Mouse (Mus musculus): Measurements from ENCODE around the gene Trp53. TPM values are rescaled to one million over a fixed set of nuclear protein-coding genes. Genes with fewer than 3 reads are reported as not detected.
A peak's percentile ranks its signal among the peaks of the same experiment; 100 is the strongest.

The Trp53 gene
- total RNA-seq, 2 experiments from 2014 or later, result 27.3 to 29.6 TPM

DNA sequence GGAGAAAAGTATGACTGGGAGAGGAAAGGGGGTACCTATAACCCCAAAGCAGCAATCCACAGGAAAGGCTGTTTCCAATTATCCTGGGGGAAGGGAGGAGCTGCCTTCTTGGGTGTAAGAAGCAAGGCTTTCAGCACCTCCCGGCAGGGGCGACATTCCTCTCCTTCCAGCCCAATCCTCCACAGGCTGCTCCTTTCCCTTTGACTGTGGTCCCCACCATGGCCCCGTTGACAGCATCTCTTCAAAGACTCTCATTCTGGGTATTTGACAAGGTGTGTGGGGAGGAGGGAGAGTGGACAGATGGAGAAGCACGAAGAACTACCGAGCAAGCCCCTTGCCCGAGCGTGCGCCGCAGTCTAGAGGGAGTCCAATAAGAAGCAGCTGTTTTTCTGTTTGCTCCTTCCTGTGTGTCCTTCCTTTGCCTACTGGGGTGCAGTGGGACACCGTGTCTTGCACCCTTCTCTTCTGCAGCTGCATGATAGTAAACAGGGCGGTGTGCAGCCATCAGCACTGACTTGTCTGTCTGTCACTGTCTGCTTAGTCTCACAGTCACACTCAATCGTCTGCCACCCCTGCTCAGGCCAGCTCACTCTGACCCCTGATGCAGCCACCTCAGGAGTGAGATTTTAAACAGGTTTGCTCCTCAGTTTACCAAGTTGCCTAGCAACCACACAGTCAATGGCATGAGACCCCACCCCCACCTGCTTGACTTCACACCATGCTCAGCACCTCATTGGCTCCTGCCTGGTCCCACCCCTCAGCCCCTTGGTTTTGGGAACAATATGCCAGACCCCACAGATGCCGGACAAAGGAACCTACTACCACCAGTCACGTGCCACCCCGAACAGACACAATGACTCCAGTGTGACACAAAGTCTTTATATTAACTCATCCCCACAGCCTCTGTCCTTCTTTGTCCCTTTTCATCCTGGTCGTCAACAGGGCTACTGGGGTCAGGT lies 19.0 kb upstream of the Trp53 start:
- no peak for DNase-seq (ENCODE audit: low spot score in 2 of 2)

DNA sequence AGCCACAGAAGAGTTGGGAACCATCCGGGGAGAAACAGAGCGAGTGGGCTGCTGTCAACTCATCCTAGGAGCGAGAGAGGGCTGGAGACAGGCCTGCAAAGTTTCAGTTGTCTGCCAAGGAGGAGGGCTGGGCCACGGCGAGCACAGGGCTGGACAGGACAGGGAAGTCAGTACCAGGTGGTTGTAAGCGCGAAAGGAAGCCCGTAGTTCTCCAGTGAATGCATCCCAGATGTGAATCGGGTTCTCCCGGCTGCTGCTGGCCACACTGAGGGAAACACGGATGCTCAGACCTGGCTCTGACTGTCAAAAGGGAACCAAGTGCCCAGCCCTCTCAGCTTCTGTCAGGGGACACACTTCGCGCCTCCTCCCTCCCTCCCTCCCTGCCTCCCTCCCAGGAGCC lies 16.8 kb upstream of the Trp53 start:
- no peak for DNase-seq (ENCODE audit: low spot score in 2 of 2)

DNA sequence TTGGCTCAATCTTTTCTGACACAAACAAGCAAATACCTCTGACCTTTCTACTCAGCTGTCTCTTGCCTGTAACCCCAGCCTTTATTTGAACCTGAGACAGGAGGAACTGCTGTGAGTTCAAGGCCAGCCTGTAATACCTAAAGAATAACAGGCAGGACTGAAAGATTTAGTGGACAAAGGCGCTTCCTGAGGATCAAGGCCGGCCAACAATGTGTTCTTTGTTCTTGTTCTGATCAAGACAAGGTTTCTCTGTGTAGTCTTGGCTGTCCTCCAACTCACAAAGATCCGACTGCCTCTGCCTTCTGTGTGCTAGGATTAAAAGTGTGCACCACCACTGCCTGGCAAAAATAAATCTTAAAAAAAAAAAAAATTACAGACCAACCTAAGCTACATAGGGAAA lies 15.8 kb upstream of the Trp53 start:
- DNase-seq (ENCODE audit: low spot score in 2 of 2), result no peak

DNA sequence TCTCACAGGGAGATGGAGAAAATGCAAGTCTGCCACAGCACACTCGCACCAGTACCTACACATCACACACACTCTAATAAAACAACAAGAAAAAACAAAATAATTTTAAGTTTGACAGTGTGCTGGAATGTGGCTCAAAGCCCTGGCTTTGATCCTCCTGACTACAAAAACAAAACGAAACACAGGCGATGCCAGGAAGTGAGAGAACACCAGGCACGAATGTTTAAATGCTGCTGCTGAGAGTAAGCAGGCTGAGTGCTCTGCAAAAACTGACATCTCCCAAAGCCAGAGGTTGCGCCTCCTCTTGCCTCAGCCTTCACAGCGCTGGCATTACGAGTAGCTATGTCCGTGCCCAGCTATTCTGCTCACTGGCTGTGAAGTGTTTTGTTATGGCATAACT lies 15.0 kb upstream of the Trp53 start:
- DNase-seq (ENCODE audit: low spot score in 2 of 2), result no peak

DNA sequence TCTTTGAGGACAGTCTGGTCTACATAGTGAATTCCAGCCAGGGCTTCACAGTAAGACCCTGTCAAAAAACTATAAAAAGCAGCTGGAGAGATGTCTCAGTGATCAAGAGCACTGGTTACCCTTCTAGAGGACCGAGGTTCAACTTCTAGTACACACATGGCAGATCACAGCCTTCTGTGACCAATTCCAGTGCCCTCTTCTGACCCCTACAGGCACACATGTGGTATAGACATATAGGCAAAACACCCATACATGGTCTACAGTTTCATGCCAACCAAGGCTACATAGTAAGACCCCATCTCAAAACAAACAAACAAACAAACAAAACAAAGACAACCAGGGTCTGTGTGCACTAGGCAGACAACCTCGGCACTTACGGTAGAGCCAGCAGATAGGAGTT lies 4.9 kb upstream of the Trp53 start:
- DNase-seq (ENCODE audit: low spot score in 2 of 2), result no peak

DNA sequence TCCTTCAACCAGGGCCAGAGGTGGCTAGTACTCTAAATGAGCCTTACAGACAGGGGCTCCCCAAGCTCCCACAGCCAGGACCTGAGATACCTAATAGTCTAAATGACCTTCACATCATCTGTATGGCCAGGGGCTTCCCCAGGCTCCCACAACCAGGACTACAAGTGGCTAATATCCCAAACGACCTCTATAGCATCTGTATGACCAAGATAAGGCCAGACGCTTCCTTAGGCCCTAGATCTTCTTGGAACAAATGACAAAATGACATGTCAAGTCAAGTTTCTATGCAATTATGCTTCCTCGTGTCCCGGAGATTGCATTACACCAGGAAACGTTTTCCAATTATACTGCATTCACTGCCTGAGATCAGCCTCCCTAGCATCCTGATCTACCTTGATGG lies 3.9 kb upstream of the Trp53 start:
- DNase-seq (ENCODE audit: low spot score in 2 of 2), result no peak

DNA sequence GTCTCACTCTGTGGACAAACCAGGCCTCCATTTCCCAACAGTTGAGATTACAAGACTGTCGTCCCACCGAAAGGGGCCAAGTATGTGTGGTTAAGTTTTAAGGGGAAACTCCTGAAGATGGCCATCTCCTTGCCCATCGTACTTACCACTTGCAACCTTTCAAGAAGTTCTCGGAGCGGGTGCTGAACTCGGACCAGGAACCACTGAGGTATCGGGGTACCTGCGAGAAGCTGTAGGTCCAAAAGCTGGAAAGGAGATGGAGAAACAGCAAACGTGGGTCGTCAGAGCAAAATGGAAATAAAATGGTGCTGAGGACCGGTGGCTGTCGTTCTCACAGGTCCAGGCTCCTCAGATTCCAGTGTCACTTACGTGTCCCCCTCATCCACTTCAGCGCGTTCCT lies 1.9 kb upstream of the Trp53 start:
- no peak for DNase-seq (ENCODE audit: low spot score in 2 of 2)

DNA sequence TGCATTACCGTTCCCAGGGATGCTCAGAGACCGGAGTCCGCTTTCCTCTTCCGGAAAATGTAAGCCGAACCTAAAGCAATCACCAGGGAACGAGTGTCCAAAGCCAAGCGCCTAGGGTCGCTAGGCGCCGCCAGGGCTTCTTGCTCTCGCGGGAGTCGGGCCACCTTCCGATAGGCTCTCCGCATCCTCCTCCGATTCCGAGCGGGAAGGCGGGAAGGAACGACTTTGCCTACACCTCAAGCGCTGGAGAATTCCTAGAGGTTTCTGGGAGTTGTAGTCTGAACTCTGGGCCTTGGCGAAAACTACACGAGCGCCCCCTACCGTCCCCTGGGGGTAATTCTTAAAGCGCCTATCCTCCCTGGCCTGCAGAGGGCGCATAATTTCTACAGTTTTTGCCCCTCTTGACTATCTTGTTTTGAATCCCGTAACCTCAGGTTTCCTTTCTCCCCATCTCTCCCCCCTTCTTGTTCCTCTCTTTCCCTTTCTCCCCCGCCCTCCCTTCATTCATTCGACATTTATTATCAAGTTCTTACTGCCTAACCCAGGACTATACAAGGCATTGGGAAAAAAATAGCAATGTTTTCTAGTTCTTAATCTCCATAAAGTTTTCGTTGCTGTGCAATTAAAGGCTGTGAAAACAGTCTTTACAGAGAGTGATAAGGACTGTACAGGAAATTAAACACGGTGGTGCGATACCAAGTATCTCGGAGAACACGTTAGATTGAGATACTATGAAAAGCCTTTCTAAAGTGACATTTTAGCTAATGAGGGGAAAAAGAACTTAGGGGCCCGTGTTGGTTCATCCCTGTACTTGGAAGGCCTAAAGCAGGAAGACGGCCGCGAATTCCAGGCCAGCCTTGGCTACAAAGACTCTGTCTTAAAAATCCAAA lies 786 bp upstream of the Trp53 start:
- DNase-seq (ENCODE audit: low spot score in 2 of 2), result peak; percentile 98 to 99

DNA sequence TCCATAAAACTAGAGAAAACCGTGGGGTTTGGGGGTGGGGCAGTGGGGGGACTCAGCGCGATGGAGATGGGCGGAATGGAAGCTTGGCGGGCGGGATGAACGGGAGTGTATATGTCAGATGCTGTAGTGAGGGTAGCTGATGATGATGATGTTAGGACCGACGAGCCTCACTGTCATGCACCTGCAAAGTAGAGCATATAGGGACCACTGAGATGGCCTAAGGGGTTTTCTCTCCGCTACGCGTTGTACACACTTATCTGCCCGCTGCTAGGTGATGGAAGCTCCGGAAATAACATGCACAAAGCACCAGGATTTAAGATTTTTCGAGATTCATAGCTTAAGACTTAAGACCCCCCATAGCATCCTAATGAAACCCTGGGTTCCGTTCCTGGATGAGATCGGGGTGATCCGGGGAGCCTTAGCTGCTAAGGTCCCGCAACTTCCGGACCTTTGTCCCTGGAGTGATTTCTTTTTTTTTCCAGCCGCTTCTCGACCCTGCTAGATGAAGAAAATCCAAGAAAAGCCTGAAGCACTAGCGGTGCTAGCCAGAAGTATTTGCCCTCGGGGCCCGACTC lies 500 bp downstream of the Trp53 start:
- DNase-seq (ENCODE audit: low spot score in 2 of 2), result no peak

DNA sequence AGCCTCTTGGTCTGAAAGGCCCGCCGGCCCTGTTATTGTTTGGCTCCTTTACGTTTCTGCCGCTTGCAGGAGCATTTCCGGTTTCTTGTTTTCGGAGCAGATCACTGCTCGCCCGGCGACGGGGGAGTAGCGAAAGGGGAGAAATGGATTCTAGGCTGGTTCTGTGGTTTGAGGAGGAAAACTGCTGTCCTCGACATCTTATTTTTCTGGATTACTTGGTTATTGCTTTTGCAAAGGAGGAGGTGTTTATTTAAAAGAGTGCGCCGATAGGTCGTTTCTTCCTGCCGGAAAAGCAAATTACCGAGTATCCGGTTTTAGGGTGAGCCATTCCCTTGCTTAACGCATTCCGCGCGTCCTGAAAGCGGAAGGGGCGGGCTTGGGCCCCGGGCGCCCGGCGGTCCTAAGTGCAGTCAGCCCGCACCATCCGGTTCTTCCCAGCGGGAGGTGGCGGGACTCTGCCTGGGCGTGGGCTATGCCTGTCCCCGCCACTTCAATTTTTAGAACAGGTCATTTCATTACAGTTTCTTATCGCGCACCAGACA lies 1.1 kb downstream of the Trp53 start:
- peak; percentile 89 to 93 for DNase-seq (ENCODE audit: low spot score in 2 of 2)

DNA sequence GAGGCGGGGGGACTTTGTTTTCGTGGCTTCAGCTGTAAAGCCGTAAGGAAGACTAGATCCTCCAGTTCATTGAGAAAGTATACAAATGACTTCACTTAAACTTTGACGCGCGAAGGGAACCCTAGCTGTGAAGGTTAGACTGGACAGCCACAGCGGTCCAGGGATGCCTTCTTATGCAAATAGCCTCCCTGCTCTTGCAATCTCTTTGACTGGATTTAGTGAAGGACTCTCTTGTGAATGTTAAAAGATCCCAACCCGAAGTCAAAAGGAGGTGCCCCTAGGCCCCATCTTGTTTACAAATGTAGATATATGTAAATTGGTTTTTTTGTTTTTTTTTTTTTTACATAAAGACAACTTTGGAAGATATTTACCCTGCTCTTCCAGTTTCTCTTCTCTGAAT lies 1.7 kb downstream of the Trp53 start:
- no peak for DNase-seq (ENCODE audit: low spot score in 2 of 2)

DNA sequence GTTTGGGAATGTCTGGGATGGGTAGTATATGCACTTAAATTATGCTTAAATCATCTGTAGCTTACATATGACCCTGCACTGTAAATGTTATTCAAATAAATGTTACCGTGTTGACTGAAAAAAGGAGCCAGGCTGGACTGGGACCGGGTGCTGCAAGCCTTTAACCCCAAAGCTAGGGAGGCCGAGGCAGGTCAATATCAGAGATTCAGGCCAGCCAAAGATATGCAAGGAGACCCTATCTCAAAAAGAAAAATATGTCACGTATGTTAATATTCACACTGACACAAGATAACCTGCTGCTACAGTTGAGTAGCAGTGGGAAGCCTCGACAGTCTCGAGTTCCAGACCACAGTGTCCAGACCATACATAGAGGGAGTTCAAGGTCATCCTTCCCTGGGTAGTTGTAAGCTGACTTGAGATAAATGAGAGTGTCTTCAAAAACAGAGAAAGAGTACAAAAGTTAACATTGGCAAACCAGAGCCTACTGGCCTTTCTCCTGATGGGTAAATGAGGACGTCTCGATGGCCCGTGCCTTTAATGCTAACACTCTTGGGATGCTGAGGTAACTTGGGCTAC lies 2.2 kb downstream of the Trp53 start:
- no peak for DNase-seq (ENCODE audit: low spot score in 2 of 2)

DNA sequence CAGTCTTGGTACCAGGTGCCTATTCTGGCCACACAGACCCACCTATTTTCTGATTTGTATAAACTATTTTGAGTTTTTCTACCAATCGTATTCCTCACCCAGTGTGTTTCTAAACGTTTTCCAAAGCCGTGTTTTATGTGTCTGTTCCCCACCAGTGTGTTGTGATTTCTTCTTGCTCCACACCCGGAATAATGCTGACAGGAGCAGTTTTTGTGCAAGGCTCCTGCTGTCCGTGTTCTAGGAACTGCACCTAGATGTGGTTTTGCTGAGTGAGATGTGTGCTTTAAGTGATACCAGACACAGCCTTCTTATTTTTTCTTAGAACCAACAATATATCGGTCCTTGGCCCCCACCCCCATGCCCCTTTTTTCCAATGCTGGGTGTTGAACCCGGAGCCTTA lies 3.8 kb downstream of the Trp53 start:
- no peak for DNase-seq (ENCODE audit: low spot score in 2 of 2)

DNA sequence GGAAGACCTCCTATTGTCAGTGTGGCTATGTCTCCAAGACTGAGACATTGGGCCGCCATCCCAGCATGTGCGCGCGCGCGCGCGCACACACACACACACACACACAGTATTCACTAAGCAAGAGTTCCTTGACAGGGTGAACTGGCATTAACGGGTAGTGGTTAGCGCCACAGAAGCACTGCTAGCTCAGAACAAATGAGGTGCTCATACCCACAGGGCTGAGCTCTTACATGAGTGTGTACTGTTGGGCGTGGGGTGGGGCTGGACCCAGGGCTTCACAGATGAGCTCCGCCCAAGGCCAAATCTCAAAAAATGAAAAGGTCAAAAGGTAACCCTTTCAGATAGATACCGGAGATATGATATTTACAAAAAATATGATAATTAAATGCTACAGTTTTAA lies 4.8 kb downstream of the Trp53 start:
- DNase-seq (ENCODE audit: low spot score in 2 of 2), result no peak

DNA sequence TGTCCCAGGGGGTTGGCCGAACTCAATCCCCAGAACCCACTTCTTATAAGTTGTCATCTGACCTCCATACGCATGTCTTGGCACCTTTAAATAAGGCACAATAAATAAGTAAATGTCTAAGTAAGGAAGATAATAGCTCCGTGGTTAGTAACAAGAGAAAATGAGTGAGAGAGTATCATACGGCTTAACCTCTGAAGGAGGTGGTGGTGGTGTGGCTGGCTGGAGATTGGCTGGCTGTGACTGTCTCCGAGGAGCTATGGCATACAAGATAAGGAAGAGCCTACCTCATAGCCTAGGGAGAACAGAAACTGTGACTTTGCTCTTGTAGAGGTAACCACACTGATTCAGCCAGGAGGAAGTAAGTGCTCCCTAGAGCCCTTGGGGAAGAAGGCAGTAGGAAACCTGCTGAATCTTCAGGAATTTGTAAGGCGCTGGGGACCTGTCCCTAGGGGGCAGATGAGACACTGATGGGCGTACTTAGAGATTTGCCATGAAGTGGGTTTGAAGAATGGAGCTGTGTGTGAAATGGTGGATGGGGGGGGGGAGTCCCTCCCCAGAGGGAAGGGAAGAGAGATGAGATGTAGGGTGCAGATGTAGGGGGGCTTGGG lies 5.7 kb downstream of the Trp53 start:
- no peak for DNase-seq (ENCODE audit: low spot score in 2 of 2)

DNA sequence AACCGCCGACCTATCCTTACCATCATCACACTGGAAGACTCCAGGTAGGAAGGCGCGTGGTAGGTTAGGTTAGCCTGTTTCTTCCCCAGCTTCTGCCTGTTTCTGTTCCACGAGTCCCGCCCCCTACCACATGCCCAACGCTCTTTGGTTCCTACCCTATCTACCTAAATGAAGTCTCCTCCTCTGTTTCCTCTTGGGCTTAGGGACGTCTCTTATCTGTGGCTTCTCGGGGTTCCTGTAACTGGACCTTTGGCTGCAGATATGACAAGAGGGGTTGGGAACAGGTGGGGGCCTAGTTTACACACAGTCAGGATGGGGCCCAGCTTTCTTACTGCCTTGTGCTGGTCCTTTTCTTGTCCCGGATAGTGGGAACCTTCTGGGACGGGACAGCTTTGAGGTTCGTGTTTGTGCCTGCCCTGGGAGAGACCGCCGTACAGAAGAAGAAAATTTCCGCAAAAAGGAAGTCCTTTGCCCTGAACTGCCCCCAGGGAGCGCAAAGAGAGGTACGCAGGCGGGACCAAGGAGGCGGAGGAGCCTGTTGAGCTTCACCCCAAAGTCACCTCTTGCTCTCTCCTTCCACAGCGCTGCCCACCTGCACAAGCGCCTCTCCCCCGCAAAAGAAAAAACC lies 9.2 kb downstream of the Trp53 start:
- DNase-seq (ENCODE audit: low spot score in 2 of 2), result no peak

DNA sequence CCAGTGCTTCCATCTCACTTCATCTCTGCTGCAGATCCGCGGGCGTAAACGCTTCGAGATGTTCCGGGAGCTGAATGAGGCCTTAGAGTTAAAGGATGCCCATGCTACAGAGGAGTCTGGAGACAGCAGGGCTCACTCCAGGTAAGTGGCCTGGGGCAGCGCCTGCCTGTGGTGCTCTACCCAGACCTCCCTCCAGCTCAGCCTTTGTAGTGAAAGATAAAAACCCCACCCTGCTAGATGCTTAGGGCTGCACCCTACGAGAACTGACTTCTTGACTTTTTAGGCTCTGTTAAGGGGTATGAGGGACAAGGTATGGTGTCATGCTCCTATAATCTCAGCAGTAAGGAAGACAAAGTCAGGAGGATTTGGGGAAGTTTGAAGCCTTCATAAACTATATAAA lies 10.5 kb downstream of the Trp53 start:
- no peak for DNase-seq (ENCODE audit: low spot score in 2 of 2)

DNA sequence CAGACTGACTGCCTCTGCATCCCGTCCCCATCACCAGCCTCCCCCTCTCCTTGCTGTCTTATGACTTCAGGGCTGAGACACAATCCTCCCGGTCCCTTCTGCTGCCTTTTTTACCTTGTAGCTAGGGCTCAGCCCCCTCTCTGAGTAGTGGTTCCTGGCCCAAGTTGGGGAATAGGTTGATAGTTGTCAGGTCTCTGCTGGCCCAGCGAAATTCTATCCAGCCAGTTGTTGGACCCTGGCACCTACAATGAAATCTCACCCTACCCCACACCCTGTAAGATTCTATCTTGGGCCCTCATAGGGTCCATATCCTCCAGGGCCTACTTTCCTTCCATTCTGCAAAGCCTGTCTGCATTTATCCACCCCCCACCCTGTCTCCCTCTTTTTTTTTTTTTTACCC lies 11.3 kb downstream of the Trp53 start:
- DNase-seq (ENCODE audit: low spot score in 2 of 2), result no peak

DNA sequence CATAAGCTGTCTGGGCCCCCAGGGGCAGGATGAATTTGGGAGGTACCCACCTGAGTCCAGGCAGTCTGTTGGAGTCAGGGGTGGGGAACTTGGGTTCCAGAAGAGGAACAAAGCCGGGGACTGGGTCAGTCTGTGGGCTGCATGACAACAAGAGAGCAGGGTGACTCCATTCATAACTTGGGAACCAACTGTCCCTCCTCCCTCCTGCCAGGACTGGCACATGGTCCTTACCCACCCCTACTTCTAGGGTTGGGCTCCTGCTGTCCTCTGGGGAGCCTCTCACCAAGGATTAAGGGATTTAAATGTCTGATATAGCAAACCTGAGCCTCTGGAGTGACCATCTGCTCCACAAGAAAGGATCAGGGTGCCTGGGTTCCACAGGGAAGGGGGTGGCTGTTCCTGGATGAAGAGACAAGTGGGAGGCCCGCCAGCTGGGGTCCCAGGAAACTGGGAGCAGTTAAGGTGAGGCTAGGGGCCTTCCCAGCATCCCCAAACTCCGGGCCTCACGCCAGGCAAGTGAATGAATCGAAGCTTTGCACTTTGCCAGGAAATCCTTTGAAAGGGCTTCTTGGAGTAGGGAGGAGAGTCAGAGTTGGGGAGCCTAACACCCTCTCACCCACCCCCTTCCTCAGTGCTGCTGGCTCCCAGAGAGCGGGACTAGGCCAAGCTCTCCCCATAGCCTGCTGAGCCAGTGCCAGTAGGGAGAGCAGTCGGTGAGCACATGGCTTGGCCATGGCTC lies 11.9 kb downstream of the Trp53 start:
- DNase-seq (ENCODE audit: low spot score in 2 of 2), result peak; percentile 84 to 90

DNA sequence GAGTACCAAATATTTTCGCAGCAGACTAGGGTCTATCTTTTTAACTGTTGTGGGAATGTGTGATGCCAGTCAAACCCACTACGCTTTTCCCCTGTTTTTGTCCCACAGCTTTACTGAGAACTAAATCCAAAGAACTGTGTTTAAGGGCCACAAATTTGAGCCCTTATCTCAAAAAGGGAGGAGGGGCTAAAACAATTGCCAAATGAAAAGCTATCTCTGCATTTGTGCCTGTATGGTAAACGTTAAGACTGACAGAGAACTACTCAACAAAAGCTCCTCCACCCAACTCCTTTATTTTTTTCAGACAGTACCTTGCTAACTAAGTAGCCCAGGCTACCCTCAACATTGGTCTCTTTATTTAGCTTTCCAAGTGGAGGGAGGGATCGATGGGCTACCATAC lies 12.6 kb downstream of the Trp53 start:
- no peak for DNase-seq (ENCODE audit: low spot score in 2 of 2)
